Mouse (Mus musculus): ENCODE results near the gene Tob1.

DNA sequence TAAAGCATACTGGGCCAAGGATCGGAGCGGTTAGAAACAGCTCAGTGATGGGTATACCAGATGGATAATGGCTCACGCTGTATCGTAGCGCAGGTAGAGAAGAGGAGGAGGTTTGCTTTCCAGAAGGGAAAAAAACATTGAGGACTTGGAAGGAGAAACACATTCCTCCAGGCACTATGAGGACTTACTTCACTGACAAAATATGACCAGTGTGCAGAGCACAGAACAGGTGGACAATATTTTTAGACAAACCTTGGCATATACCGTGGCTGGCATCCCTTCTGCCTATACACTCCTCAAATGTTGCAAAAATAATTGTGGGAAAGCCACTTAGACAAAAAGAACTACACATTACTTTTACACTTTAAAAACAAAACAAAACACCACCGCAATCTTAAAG is 10.0 kb downstream of the Tob1 start:
- TF ChIP-seq POLR2A (IDR thresholded peaks at IDR 0.05; ENCODE audit: low read depth, low read length), result no peak
- no peak for TF ChIP-seq CTCF (IDR thresholded peaks at IDR 0.05; ENCODE audit: extremely low read depth, insufficient read depth, insufficient read length, insufficient replicate concordance)
